Mouse (Mus musculus) kidney, adult 2 months (tissue): ENCODE measurements around the gene Hectd1.

Experiments used
- CTCF ChIP-seq: fragments of 200-500 bp; conservative IDR thresholded peaks from 2 replicates; pipeline ENCODE4 v1.5.1; 2011; ENCODE audit warnings: low read depth, mild to moderate bottlenecking, control low read depth, low read length, moderate library complexity, mixed read lengths; ENCODE audit not compliant: insufficient read depth, insufficient read length
- POLR2A ChIP-seq: fragments of 200-500 bp; IDR thresholded peaks from one replicate; pipeline ENCODE4 v1.6.1; 2011; ENCODE audit warnings: low read depth, low read length, control low read depth

- TF ChIP-seq POLR2A (no peak), CTCF (no peak)
Measured at GRCm38 (mm10) chr12:51847953-51848680, 18.8 kb upstream of the Hectd1 start.
